Mouse (Mus musculus) G1E (cell line): Measurements from ENCODE around the gene Gm13279.
"Not testable (repeated sequence)": the region's sequence is repeated elsewhere in the genome, so short reads cannot be mapped to it uniquely, and the experiment has no call there.

Source experiments
- CTCF ChIP-seq: IDR thresholded peaks from 2 replicates; pipeline ENCODE4 v1.5.1; 2012; ENCODE audit warnings: low read depth, low read length, inconsistent platforms, mixed read lengths
- GATA1 ChIP-seq: IDR thresholded peaks from 2 replicates; pipeline ENCODE4 v1.6.1; 2012; ENCODE audit warnings: borderline replicate concordance, low read length, inconsistent platforms, mixed read lengths
- POLR2AphosphoS5 ChIP-seq: IDR thresholded peaks from 2 replicates; pipeline ENCODE4 v1.6.1; 2012; ENCODE audit warnings: low read depth, low read length, inconsistent platforms; ENCODE audit not compliant: insufficient replicate concordance
- TAL1 ChIP-seq: conservative IDR thresholded peaks from 2 replicates; pipeline ENCODE4 v1.6.1; 2012; ENCODE audit warnings: low read depth, low read length, inconsistent platforms, mixed read lengths

DNA sequence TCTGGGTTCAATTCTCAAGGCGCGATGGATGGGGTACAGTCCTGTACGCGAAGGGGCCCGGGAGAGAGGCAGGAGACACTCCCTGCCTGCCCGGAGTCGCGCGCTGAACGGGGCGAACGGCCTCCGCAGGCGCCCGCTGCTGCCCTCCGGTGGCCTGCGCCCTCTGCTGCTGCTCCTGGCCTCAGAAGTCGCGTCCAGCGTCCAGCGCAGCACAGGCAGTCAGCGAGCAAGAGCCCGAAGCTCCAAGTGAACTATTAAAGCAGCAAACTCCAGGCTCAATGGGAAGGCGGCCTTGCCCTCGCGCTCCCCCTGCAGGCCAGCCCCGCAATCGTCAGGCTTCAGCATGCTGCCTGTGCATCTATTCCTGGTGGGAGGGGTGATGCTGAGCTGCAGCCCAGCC lies 36.8 kb upstream of the Gm13279 start:
- TF ChIP-seq CTCF, GATA1, POLR2AphosphoS5, TAL1: not testable (repeated sequence)
